Mouse (Mus musculus) c-Kit-positive CD71-positive TER-119-negative erythroid progenitor cells, embryonic 14.5 days (primary cell): Measurements from ENCODE around the gene Ghr.

Experiments
- DNase-seq: peaks from one replicate; pipeline ENCODE4 v3.0.0-alpha.2; 2013; ENCODE audit warnings: low read depth

Gene Ghr

GRCm38 (mm10) chr15:3514027-3514426, 69.3 kb downstream of the Ghr start:
- no peak for DNase-seq

GRCm38 (mm10) chr15:3512380-3512779, 70.9 kb downstream of the Ghr start:
- no peak for DNase-seq

- no peak for DNase-seq
Measured at GRCm38 (mm10) chr15:3511639-3512171, 71.6 kb downstream of the Ghr start.

GRCm38 (mm10) chr15:3509089-3509488, 74.2 kb downstream of the Ghr start:
- no peak for DNase-seq

DNA sequence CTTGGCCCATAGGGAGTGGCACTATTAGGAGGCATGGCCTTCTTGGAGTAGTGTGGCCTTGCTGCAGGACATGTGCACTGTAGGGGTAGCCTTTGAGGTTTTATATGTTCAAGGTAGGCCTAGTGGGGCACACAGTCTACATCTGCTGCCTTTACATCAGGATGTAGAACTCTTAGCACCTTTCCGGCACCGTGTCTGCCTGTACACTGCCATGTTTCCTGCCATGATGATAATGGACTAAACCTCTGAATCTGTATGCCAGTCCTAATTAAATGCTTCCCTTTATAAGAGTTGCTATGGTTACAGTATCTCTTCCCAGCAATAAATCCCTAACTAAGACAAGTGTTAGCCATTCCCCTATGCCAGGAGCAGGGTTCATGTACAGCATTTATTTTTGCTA, 76.0 kb downstream of the Ghr start:
- DNase-seq: no peak

DNA sequence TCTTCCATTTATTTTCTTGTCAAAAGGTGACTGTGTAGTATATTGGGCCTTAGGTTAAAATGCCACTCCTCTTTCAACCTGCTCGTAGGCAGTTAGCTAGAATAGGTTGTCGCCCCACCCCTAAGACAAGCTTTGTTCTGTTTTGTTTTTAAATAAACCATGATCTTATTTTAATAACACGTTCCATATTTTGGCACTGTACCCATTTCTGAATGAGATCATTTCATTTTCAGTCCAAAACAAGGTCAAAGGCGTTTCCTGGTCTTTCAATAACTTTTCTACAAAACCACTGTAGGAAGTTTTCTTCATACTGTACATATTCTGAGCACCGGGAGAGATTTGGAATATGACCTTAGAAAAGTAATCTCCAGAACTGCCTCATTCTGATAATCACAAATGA, 78.6 kb downstream of the Ghr start:
- DNase-seq: no peak

GRCm38 (mm10) chr15:3501683-3502082, 81.6 kb downstream of the Ghr start:
- DNase-seq: no peak

DNA sequence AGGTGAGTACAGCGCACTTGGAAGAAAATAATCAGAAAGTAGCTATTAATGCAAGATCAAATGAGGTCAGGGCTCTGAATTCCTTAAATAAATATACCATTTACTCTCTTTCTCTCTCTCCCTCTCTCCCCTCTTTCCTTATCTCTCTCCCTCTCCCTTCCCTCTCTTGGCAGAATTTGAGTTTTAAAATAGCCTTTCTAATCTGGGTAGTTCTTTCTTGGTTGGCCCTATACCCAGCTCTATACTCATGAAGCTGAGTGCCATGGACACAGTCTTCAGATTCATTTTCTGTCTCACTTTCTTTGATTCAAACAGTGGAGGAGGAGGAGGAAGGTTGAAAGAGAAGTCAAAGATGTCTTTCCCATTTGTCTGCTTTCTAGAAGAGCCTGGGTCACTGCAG, 84.3 kb downstream of the Ghr start:
- no peak for DNase-seq

DNA sequence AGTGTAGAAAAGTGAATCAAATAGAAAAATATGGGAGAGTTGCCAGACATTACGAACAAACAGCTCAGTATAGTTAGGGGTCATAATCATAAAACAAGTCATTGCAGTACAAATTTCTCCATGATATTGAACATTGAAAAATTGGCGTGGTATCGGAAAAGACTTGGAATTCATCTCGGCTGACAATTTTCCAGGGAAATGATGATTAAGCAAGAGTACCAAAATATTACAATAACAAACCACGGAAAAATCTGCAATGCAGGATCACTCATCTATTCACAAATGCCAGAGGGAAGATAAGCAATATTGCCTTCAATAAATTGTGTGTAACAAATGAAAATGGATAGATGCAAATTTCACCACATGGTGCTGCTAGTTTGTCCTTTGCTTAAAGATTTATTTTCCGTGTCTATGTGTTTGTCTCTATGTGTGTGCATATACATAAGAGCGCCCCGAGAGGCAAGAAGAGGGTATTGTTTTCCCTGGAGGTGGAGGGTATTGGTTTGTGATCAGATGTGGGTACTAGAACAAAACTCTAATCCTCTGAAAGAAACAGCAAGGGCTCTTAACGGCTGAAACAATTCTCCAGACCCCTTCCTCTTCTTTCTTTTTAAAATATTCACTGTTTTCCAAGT, 85.2 kb downstream of the Ghr start:
- no peak for DNase-seq

DNA sequence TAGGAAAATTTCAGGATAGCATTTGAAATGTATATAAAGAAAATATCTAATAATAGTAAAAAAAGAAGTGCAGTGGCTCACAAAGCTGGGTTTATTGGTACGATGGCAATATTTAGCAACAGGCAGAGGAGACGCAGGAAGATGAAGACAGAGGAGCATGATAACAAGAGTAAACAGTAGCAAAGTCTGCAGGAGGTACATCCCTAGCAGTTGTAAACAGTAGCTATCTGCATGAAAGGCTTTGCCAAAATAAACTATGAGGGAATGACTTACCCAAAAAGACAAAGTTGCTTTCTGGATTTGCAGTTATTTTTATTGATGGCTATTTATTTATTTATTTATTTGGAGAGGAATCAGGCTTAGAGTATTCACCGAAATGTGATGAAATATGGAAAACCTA, 92.4 kb downstream of the Ghr start:
- no peak for DNase-seq

GRCm38 (mm10) chr15:3490011-3490410, 93.3 kb downstream of the Ghr start:
- DNase-seq: no peak

DNA sequence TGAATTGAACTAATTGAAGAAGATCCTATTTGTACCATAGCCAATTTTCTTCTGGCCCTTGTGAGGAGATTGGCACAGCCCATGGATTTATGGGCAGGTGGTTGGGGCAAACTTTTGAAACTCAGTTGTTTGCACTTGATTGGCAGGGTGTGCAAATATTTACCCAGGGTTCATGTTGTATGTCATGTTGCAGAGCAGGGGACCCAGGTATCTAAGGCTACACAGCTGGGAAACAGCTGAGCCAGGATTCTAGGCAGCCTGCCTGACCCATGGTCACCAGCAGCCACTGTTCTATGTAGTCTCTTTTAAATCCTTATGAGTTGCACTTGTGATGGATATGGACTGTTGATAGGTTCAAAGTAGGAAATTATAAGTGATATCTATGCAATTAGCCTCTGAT, 94.1 kb downstream of the Ghr start:
- DNase-seq: no peak

- no peak for DNase-seq
Measured at GRCm38 (mm10) chr15:3488601-3489000, 94.7 kb downstream of the Ghr start.

GRCm38 (mm10) chr15:3486691-3487090, 96.6 kb downstream of the Ghr start:
- DNase-seq: no peak

- DNase-seq: no peak
Measured at GRCm38 (mm10) chr15:3485367-3485766, 97.9 kb downstream of the Ghr start.

DNA sequence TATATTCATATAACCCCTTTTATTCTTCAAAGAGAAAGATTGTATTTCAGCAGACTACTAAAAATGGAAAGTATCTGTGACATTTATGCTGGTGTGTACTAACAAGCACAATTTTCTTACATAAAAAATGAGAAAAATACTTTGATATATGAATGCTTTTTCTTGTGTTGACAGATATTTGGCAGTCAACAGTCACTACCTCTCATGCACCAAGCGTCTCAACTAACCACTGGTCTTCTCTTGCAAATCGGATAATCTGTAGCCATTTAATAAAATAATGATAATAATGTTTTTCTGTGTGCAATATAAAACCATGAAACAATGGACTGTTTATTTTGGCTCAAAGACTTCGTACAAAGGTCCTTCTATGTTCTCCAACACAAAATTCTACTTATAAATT, 99.8 kb downstream of the Ghr start:
- no peak for DNase-seq

DNA sequence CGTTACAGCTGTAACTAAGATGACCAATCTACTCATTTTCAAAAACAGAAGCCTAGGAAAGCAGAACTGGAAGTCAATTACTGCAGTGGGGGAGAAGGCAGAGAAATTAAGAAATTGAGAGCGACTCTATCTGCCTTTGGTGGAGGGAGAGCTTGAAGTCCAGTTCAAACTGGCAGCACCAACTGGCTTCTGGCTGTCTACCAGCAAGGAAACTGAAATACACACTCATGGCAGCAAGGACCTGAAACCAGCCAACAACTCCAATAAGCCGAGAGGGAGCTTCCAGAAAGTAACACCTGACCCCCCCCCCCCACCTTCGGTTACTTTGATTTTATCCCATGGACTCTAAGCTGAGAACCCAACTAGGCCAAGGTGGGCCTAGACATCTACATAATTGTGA, 114.1 kb downstream of the Ghr start:
- no peak for DNase-seq

DNA sequence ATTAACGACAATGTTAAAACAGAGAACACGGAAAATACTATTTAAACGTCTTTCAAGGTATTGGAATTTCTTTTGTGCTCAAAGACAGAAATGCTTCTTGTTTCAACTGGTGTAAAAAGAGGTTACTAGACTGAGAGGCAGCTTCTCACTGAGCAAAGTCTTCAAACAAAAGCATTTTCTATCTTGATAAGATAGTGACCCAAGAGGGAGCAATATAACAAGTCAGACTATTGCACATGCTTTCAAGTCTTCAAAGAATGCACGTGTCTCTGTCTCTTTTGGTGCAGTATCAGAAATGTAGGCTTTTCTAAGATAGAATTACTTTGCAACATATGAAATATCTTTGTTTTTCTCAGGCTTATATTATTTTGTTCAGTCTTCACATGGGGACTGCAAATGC, 116.7 kb downstream of the Ghr start:
- no peak for DNase-seq

DNA sequence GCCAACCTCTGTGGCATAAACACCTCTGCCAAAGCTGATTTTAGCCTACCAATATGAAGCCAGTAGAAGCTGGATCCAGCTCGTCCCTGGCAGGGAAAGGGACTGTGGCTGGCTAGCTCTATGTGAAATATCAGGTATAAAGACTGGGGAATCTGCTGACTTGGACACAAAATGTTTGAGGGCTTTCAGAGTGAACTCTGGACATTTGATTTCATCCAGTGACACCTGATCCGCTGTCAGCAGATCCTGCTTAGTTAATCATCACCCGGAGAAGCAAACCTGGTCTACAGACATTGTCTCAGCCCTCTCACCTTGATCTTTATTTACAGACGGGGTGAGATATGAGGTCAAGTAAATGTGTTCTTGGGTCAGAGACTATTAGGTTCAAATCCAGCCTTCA, 118.5 kb downstream of the Ghr start:
- DNase-seq: no peak

DNA sequence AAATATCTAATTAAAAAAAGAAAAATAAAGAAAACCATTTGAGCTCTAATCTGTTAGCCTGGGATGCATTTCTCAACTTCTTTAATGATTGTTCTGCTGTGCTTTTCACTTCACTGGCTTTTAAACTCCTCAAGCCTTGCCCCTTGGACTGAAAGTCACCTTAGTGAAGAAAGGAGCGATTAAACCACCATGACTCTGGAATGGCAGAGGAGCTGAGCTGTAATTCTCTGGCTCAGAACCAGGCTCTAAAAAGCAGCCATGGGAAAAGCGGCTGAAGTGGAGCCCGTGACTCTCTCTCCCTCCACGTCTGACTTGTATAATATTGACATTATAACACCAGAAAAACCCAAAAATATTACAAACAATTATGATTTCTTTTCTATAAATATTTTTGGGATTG, 126.7 kb downstream of the Ghr start:
- DNase-seq: no peak

- DNase-seq: no peak
Measured at GRCm38 (mm10) chr15:3455572-3455971, 127.7 kb downstream of the Ghr start.

DNA sequence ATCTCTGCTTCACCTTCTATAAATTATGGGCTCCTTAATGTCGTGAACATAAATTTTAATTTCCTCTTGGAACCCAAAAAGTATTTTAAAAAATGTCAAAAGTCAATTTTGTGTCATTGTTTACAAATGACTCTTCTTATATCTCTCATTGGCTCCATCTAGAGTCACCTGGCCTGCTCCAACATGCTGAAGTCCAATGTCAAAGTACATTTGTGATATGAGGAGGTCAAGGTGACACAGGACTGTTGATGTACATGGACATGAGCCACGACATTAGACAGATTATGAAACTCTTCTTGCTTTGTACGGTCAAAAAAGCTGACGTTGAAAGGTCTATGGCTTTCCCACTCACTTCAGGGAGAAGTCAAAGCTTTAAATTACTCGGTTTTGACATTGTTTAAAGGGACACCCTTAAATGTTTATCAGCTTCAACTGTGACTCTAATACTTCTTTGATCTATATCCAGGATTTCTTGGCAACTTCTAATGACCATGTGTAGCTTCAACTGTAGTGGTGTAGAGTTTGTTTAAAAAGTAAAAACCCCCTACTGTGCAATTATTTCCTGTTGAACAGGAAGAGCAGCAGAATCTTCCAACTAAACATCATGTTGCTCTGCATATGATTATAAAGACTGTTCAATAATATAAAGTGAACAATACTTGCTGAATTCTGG, 131.1 kb downstream of the Ghr start:
- DNase-seq: no peak

- DNase-seq: no peak
Measured at GRCm38 (mm10) chr15:3449564-3449963, 133.7 kb downstream of the Ghr start.
